Mouse (Mus musculus): ENCODE measurements around the gene Pik3r4. TPM values are rescaled to one million over a fixed set of nuclear protein-coding genes. Genes with fewer than 3 reads are reported as not detected.

Gene Pik3r4
- 20.4 and 45.3 TPM in 2 replicates for total RNA-seq (2014; rRNA removed; ENCODE audit: low replicate concordance)
- 10.2 TPM in 2 replicates for polyA plus RNA-seq (2015; fragmentation: Nextera tagmentation; extraction: Ambion mirVana)

- Histone ChIP-seq H3K27ac (ENCODE audit: low read depth) (peak within 1 kb of the TSS; percentile 74), H3K4me1 (ENCODE audit: control insufficient read depth, insufficient read depth) (peaks cover 6% of the 10 kb centered on the region; the same call in 1 of the 2 replicates), H3K9me3 (replicated peaks; ENCODE audit: control insufficient read depth, low read length) (no peaks in the 10 kb centered on the region), H3K9ac (replicated peaks; ENCODE audit: low read depth, low read length) (peak within 1 kb of the TSS; percentile 88), H3K27me3 (ENCODE audit: control insufficient read depth, insufficient read depth, low read length) (no peaks in the 10 kb centered on the region), H3K36me3 (replicated peaks; ENCODE audit: control insufficient read depth, insufficient read depth, low read length) (peaks cover 18% of the 10 kb centered on the region), H3K4me3 (ENCODE audit: low read depth, low read length) (peak within 1 kb of the TSS; percentile 91), H3K4me2 (ENCODE audit: low read depth, low read length) (peak within 1 kb of the TSS; percentile 93)
- TF ChIP-seq EP300 (IDR thresholded peaks at IDR 0.05; ENCODE audit: low read depth) (no peak), CTCF (IDR thresholded peaks at IDR 0.05; ENCODE audit: low read depth) (no peak)
- DNase-seq (ENCODE audit: low spot score) (peak; percentile 94), ATAC-seq (ENCODE audit: insufficient read depth, low read depth) (peak; percentile 90)
- 6% methylated on average over 37 of the region's 37 CpGs for WGBS
Observed at GRCm38 (mm10) chr9:105642460-105643371, at the start of gene Pik3r4. Gene Pik3r4 (plus strand): TSS chr9:105642978.

- H3K4me1 ChIP-seq (ENCODE audit: control insufficient read depth, insufficient read depth), result no peaks in the 10 kb centered on the region
- 77% methylated on average over 4 of the region's 4 CpGs for WGBS
- H3K27ac ChIP-seq (ENCODE audit: low read depth), result no peak overlapping the region
- no peaks in the 10 kb centered on the region for H3K27me3 ChIP-seq (ENCODE audit: control insufficient read depth, insufficient read depth, low read length)
- no peak overlapping the region for H3K4me3 ChIP-seq (ENCODE audit: low read depth, low read length)
- no peak overlapping the region for H3K4me2 ChIP-seq (ENCODE audit: low read depth, low read length)
- DNase-seq (ENCODE audit: low spot score) (no peak), ATAC-seq (ENCODE audit: insufficient read depth, low read depth) (no peak)
- H3K9me3 ChIP-seq (replicated peaks; ENCODE audit: control insufficient read depth, low read length), result no peaks in the 10 kb centered on the region
- H3K9ac ChIP-seq (replicated peaks; ENCODE audit: low read depth, low read length), result no peak overlapping the region
- H3K36me3 ChIP-seq (replicated peaks; ENCODE audit: control insufficient read depth, insufficient read depth, low read length), result no peaks in the 10 kb centered on the region
- TF ChIP-seq CTCF (IDR thresholded peaks at IDR 0.05; ENCODE audit: low read depth), result no peak
- TF ChIP-seq EP300 (IDR thresholded peaks at IDR 0.05; ENCODE audit: low read depth), result no peak
Observed at GRCm38 (mm10) chr9:105598906-105599305, 43.9 kb upstream of the Pik3r4 start.

- Histone ChIP-seq H3K4me3 (ENCODE audit: low read depth, low read length) (no peak overlapping the region), H3K27ac (ENCODE audit: low read depth) (no peak overlapping the region)
- WGBS, result 52% methylated on average over 15 of the region's 15 CpGs
Observed at GRCm38 (mm10) chr9:105611980-105612771, 30.6 kb upstream of the Pik3r4 start.

GRCm38 (mm10) chr9:105612919-105613318 is 29.9 kb upstream of the Pik3r4 start:
- Histone ChIP-seq H3K27ac (ENCODE audit: low read depth) (no peak overlapping the region; the same call in 1 of the 2 replicates), H3K4me1 (ENCODE audit: control insufficient read depth, insufficient read depth) (no peaks in the 10 kb centered on the region), H3K4me2 (ENCODE audit: low read depth, low read length) (no peak overlapping the region), H3K9me3 (replicated peaks; ENCODE audit: control insufficient read depth, low read length) (no peaks in the 10 kb centered on the region), H3K27me3 (ENCODE audit: control insufficient read depth, insufficient read depth, low read length) (no peaks in the 10 kb centered on the region), H3K4me3 (ENCODE audit: low read depth, low read length) (no peak overlapping the region), H3K9ac (replicated peaks; ENCODE audit: low read depth, low read length) (no peak overlapping the region), H3K36me3 (replicated peaks; ENCODE audit: control insufficient read depth, insufficient read depth, low read length) (no peaks in the 10 kb centered on the region)
- WGBS, result 52% methylated on average over 7 of the region's 7 CpGs
- TF ChIP-seq EP300 (IDR thresholded peaks at IDR 0.05; ENCODE audit: low read depth) (no peak), CTCF (IDR thresholded peaks at IDR 0.05; ENCODE audit: low read depth) (no peak)
- ATAC-seq (ENCODE audit: insufficient read depth, low read depth) (no peak; the same call in 1 of the 2 replicates), DNase-seq (ENCODE audit: low spot score) (no peak)

More at GRCm38 (mm10) chr9:105611980-105612771, 30.6 kb upstream of the Pik3r4 start:
- DNase-seq (ENCODE audit: low spot score) (no peak), ATAC-seq (ENCODE audit: insufficient read depth, low read depth) (peak; percentile 24; the same call in 1 of the 2 replicates)
- TF ChIP-seq EP300 (IDR thresholded peaks at IDR 0.05; ENCODE audit: low read depth), result no peak
- TF ChIP-seq CTCF (IDR thresholded peaks at IDR 0.05; ENCODE audit: low read depth), result no peak
- H3K4me1 ChIP-seq (ENCODE audit: control insufficient read depth, insufficient read depth), result no peaks in the 10 kb centered on the region
- H3K4me2 ChIP-seq (ENCODE audit: low read depth, low read length), result no peak overlapping the region
- no peak overlapping the region for H3K9ac ChIP-seq (replicated peaks; ENCODE audit: low read depth, low read length)
- H3K9me3 ChIP-seq (replicated peaks; ENCODE audit: control insufficient read depth, low read length), result no peaks in the 10 kb centered on the region
- no peaks in the 10 kb centered on the region for H3K36me3 ChIP-seq (replicated peaks; ENCODE audit: control insufficient read depth, insufficient read depth, low read length)
- H3K27me3 ChIP-seq (ENCODE audit: control insufficient read depth, insufficient read depth, low read length), result no peaks in the 10 kb centered on the region

- H3K4me3 ChIP-seq (ENCODE audit: low read depth, low read length), result no peak overlapping the region
- no peaks in the 10 kb centered on the region for H3K4me1 ChIP-seq (ENCODE audit: control insufficient read depth, insufficient read depth)
- no peak for DNase-seq (ENCODE audit: low spot score)
- no peak for ATAC-seq (ENCODE audit: insufficient read depth, low read depth)
- no peak overlapping the region for H3K4me2 ChIP-seq (ENCODE audit: low read depth, low read length)
- 55% methylated on average over 2 of the region's 2 CpGs for WGBS
- TF ChIP-seq CTCF (IDR thresholded peaks at IDR 0.05; ENCODE audit: low read depth), result no peak
- TF ChIP-seq EP300 (IDR thresholded peaks at IDR 0.05; ENCODE audit: low read depth), result no peak
- no peak overlapping the region for H3K9ac ChIP-seq (replicated peaks; ENCODE audit: low read depth, low read length)
- no peaks in the 10 kb centered on the region for H3K27me3 ChIP-seq (ENCODE audit: control insufficient read depth, insufficient read depth, low read length)
- H3K9me3 ChIP-seq (replicated peaks; ENCODE audit: control insufficient read depth, low read length), result no peaks in the 10 kb centered on the region
- H3K36me3 ChIP-seq (replicated peaks; ENCODE audit: control insufficient read depth, insufficient read depth, low read length), result no peaks in the 10 kb centered on the region
- H3K27ac ChIP-seq (ENCODE audit: low read depth), result no peak overlapping the region
Observed at GRCm38 (mm10) chr9:105615952-105616351, 26.8 kb upstream of the Pik3r4 start.

All from heart, postnatal 0 days (tissue).